ENCODE assay signal across 8 mouse cellular contexts in the genomic region with DNA sequence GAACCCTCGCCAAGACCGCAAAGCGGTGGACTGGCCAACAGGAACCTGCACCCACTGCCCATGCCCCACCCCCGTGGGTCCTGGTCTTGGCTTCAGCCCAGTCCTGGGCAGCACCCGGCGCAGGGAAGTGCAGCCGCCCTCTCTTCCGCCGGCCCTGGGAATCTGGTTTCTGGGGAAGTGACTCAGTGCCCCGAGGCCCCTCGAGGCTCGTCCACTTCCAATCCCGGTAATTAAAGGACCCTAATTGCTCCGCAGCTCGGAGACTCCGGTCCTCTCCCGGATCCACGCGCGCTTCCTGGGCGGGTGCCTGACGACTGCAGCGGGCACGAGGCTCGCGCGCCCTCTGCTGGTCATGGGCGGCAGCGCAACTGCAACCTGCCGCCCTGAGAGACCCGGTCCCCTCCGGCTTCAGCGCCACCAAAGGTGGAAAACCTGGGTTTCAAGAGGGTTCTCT. TPM values are rescaled to one million over a fixed set of nuclear protein-coding genes. Genes with fewer than 3 reads are reported as not detected.
DNase-seq lines count a peak whose midpoint lies in the region; ATAC-seq lines count a peak whose summit lies in the region.

No protein-coding gene starts in this region.

- H3K4me1 ChIP-seq in embryonic facial prominence, embryonic 14.5 days (ENCODE audit: control insufficient read depth, insufficient read depth, low read length), result peaks cover 14% of the 10 kb centered on the region
- peaks cover 45% of the 10 kb centered on the region for H3K4me1 ChIP-seq in heart, embryonic 10.5 days
- H3K4me1 ChIP-seq in kidney, embryonic 14.5 days (ENCODE audit: control insufficient read depth, insufficient read depth, low read length), result peaks cover 20% of the 10 kb centered on the region; the same call in 1 of the 2 replicates
- H3K4me1 ChIP-seq in liver, embryonic 12.5 days, result peaks cover 52% of the 10 kb centered on the region

- H3K36me3 ChIP-seq in embryonic facial prominence, embryonic 14.5 days (ENCODE audit: control insufficient read depth, insufficient read depth, low read length), result no peaks in the 10 kb centered on the region
- no peaks in the 10 kb centered on the region for H3K36me3 ChIP-seq in heart, embryonic 10.5 days
- H3K36me3 ChIP-seq in kidney, embryonic 14.5 days (ENCODE audit: control insufficient read depth, insufficient read depth, low read length), result no peaks in the 10 kb centered on the region
- no peaks in the 10 kb centered on the region for H3K36me3 ChIP-seq in liver, embryonic 12.5 days

- H3K9me3 ChIP-seq in embryonic facial prominence, embryonic 14.5 days (ENCODE audit: control insufficient read depth, low read length), result no peaks in the 10 kb centered on the region
- no peaks in the 10 kb centered on the region for H3K9me3 ChIP-seq in heart, embryonic 10.5 days
- no peaks in the 10 kb centered on the region for H3K9me3 ChIP-seq in kidney, embryonic 14.5 days (ENCODE audit: control insufficient read depth, low read length)
- no peaks in the 10 kb centered on the region for H3K9me3 ChIP-seq in liver, embryonic 12.5 days (replicated peaks)

- no peak overlapping the region for H3K27ac ChIP-seq in embryonic facial prominence, embryonic 14.5 days (replicated peaks; ENCODE audit: low read depth, low read length)
- peak overlapping the region; percentile 87 for H3K27ac ChIP-seq in heart, embryonic 10.5 days
- no peak overlapping the region; the same call in 1 of the 2 replicates for H3K27ac ChIP-seq in kidney, embryonic 14.5 days (ENCODE audit: low read depth, low read length)
- no peak overlapping the region for H3K27ac ChIP-seq in liver, embryonic 12.5 days

- H3K4me3 ChIP-seq in embryonic facial prominence, embryonic 14.5 days (ENCODE audit: low read depth, low read length), result peak overlapping the region; percentile 46
- H3K4me3 ChIP-seq in heart, embryonic 10.5 days, result peak overlapping the region; percentile 67
- H3K4me3 ChIP-seq in kidney, embryonic 14.5 days (ENCODE audit: low read length), result peak overlapping the region; percentile 41
- H3K4me3 ChIP-seq in liver, embryonic 12.5 days, result peak overlapping the region; percentile 61

- peak overlapping the region; percentile 64 for H3K9ac ChIP-seq in embryonic facial prominence, embryonic 14.5 days (ENCODE audit: low read depth, low read length)
- H3K9ac ChIP-seq in kidney, embryonic 14.5 days (ENCODE audit: low read depth, low read length), result peak overlapping the region; percentile 62
- H3K9ac ChIP-seq in liver, embryonic 12.5 days, result peak overlapping the region; percentile 67

- under 1% methylated on average over 31 of the region's 33 CpGs for WGBS in embryonic facial prominence, embryonic 14.5 days
- 1% methylated on average over 33 of the region's 33 CpGs for WGBS in heart, embryonic 10.5 days
- WGBS in kidney, embryonic 14.5 days, result under 1% methylated on average over 33 of the region's 33 CpGs
- WGBS in liver, embryonic 12.5 days (ENCODE audit: insufficient replicate concordance), result under 1% methylated on average over 33 of the region's 33 CpGs

- ATAC-seq in embryonic facial prominence, embryonic 14.5 days (ENCODE audit: low read depth), result peak; percentile 70
- peak; percentile 48; the same call in 1 of the 2 replicates for ATAC-seq in kidney, embryonic 14.5 days (ENCODE audit: low FRiP score, low TSS enrichment)
- peak; percentile 70 for ATAC-seq in liver, embryonic 12.5 days

- H3K27me3 ChIP-seq in embryonic facial prominence, embryonic 14.5 days (replicated peaks; ENCODE audit: control insufficient read depth, insufficient read depth, low read length), result peaks cover 24% of the 10 kb centered on the region
- H3K27me3 ChIP-seq in heart, embryonic 10.5 days (ENCODE audit: insufficient read depth, poor library complexity, severe bottlenecking), result peaks cover 48% of the 10 kb centered on the region
- peaks cover 5% of the 10 kb centered on the region; the same call in 1 of the 2 replicates for H3K27me3 ChIP-seq in kidney, embryonic 14.5 days (ENCODE audit: control insufficient read depth, insufficient read depth, low read length)
- H3K27me3 ChIP-seq in liver, embryonic 12.5 days (replicated peaks), result peaks cover 56% of the 10 kb centered on the region

- peak overlapping the region; percentile 71 for H3K4me2 ChIP-seq in embryonic facial prominence, embryonic 14.5 days (ENCODE audit: low read depth, low read length)
- H3K4me2 ChIP-seq in kidney, embryonic 14.5 days (replicated peaks; ENCODE audit: low read depth, low read length), result peak overlapping the region; percentile 83
- H3K4me2 ChIP-seq in liver, embryonic 12.5 days, result peak overlapping the region; percentile 87

- peak; percentile 89 for DNase-seq in A20 (ENCODE audit: low read depth, low spot score)
- DNase-seq in adrenal gland, postnatal 4 days (ENCODE audit: low spot score in 2 of 2), result peak; percentile 64 to 69
- DNase-seq in embryonic facial prominence, embryonic 14.5 days (ENCODE audit: low spot score), result peak; percentile 70
- DNase-seq in heart, embryonic 10.5 days (ENCODE audit: low spot score), result peak; percentile 89
- DNase-seq in naive thymus-derived CD4-positive, alpha-beta T cell, adult 2 months (ENCODE audit: low read depth), result peak; percentile 92
- DNase-seq in spleen, postnatal 4 days (ENCODE audit: low spot score in 2 of 2), result peak; percentile 81 to 96

RNA-seq across cellular contexts. Expression of a gene that starts 5.2 kb away (rescaled TPM):
- total RNA-seq in adrenal gland, postnatal 4 days (2021), result 10 to 100 TPM; 49.7 to 54.1 TPM
- polyA plus RNA-seq in embryonic facial prominence, embryonic 14.5 days (2014; fragmentation: Nextera tagmentation; extraction: Ambion mirVana), result 17.8 and 18.3 TPM in 2 replicates
- 15.3 and 18.2 TPM in 2 replicates for polyA plus RNA-seq in heart, embryonic 10.5 days (2016; fragmentation: Nextera tagmentation; extraction: Ambion mirVana)
- polyA plus RNA-seq in kidney, embryonic 14.5 days (2014; fragmentation: Nextera tagmentation; extraction: Ambion mirVana), result 18.1 and 22.9 TPM in 2 replicates
- polyA plus RNA-seq in liver, embryonic 12.5 days (2016; fragmentation: Nextera tagmentation; extraction: Ambion mirVana), result 13.0 TPM in 2 replicates

RNA-seq across cellular contexts. Expression of a gene that starts 6.1 kb away (rescaled TPM):
- 10 to 100 TPM; 12.8 to 13.6 TPM for total RNA-seq in adrenal gland, postnatal 4 days (2021)
- polyA plus RNA-seq in embryonic facial prominence, embryonic 14.5 days (2014; fragmentation: Nextera tagmentation; extraction: Ambion mirVana), result 18.8 and 20.3 TPM in 2 replicates
- polyA plus RNA-seq in heart, embryonic 10.5 days (2016; fragmentation: Nextera tagmentation; extraction: Ambion mirVana), result 20.1 and 32.4 TPM in 2 replicates
- polyA plus RNA-seq in kidney, embryonic 14.5 days (2014; fragmentation: Nextera tagmentation; extraction: Ambion mirVana), result 16.1 and 22.6 TPM in 2 replicates
- polyA plus RNA-seq in liver, embryonic 12.5 days (2016; fragmentation: Nextera tagmentation; extraction: Ambion mirVana), result 6.6 and 7.3 TPM in 2 replicates
